In the genomic region with DNA sequence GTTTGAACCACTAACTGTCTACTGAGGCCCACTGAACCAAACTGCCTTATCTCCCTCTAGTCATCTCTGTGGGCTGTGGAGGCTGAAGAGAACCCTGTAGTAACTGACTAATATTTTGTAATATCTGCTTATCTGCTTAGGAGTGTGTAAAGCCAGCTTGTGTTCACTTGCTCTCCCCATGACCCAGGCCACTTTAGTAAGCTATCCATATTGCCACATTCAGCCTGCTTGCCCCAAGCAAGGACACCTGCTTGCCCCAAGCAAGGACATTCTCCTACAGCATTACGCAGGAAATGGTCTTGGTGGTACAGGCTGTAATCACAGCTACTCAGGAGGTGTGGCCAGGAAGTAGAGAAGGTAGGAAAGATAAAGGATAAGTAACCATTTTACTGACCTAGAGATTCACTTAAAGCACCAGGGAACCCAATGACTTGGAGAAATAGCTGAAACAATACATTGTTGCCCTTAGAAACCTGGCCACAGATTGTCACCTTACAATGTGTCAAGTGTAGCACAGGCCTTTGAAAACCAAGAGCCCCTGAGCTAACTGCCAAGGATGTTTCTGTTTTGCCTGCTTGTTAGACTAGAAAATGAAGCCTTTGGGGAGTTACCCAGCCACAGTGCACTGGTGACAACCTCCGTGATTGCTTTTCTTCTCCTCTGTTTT, we compare ENCODE assay signal across 19 mouse cellular contexts. TPM values are rescaled to one million over a fixed set of nuclear protein-coding genes. Genes with fewer than 3 reads are reported as not detected.
DNase-seq lines count a peak whose midpoint lies in the region; ATAC-seq and TF ChIP-seq lines count a peak whose summit lies in the region.
"Had no signal": no experiment of that assay in that cellular context is flagged by ENCODE, and none has a peak within 500 bp of the region (broad histone marks: within the 10 kb centered on the region; RNA-seq: fewer than 3 reads in every experiment).

No protein-coding gene starts in this region.

- H3K36me3 ChIP-seq in kidney, embryonic 16.5 days (ENCODE audit: insufficient read depth, low read length), result no peaks in the 10 kb centered on the region
- no peaks in the 10 kb centered on the region for H3K36me3 ChIP-seq in ES-E14 (ENCODE audit: control insufficient read depth, insufficient read depth, low read length, poor library complexity, severe bottlenecking)
- H3K36me3 ChIP-seq in intestine, embryonic 15.5 days, result no peaks in the 10 kb centered on the region
- H3K36me3 ChIP-seq in heart, adult 2 months (ENCODE audit: control insufficient read depth, insufficient read depth, low read length), result no peaks in the 10 kb centered on the region
- H3K36me3 ChIP-seq: embryonic facial prominence, embryonic 12.5 days; heart, embryonic 12.5 days; midbrain, embryonic 12.5 days had no signal

- H3K4me2 ChIP-seq in kidney, embryonic 16.5 days (replicated peaks; ENCODE audit: low read depth, low read length), result no peak overlapping the region
- H3K4me2 ChIP-seq in intestine, embryonic 15.5 days (replicated peaks), result no peak overlapping the region
- H3K4me2 ChIP-seq: embryonic facial prominence, embryonic 12.5 days; heart, embryonic 12.5 days; midbrain, embryonic 12.5 days had no signal

- 0 out of 2 replicates have a peak overlapping the region, but pooled peaks have one; percentile 37 for H3K27ac ChIP-seq in kidney, embryonic 16.5 days (ENCODE audit: low read length)
- peak overlapping the region; percentile 88; the same call in 1 of the 2 replicates for H3K27ac ChIP-seq in ES-E14 (ENCODE audit: insufficient read depth, low read depth, low read length, poor library complexity, severe bottlenecking)
- H3K27ac ChIP-seq in intestine, embryonic 15.5 days, result no peak overlapping the region
- no peak overlapping the region for H3K27ac ChIP-seq in heart, adult 2 months
- H3K27ac ChIP-seq: embryonic facial prominence, embryonic 12.5 days; midbrain, embryonic 12.5 days had no signal

- TF ChIP-seq EP300 in heart, adult 2 months (IDR thresholded peaks at IDR 0.05; ENCODE audit: insufficient read depth, low read depth, low read length), result no peak

- H3K9ac ChIP-seq in kidney, embryonic 16.5 days (replicated peaks; ENCODE audit: low read length), result no peak overlapping the region
- H3K9ac ChIP-seq in ES-E14 (ENCODE audit: insufficient read depth, low read depth, low read length, poor library complexity, severe bottlenecking), result no peak overlapping the region
- no peak overlapping the region for H3K9ac ChIP-seq in intestine, embryonic 15.5 days
- H3K9ac ChIP-seq in heart, adult 2 months (ENCODE audit: low read depth, low read length), result no peak overlapping the region
- H3K9ac ChIP-seq: embryonic facial prominence, embryonic 12.5 days; heart, embryonic 12.5 days; midbrain, embryonic 12.5 days had no signal

- H3K27me3 ChIP-seq in kidney, embryonic 16.5 days (ENCODE audit: insufficient read depth, low read length), result no peaks in the 10 kb centered on the region
- no peaks in the 10 kb centered on the region for H3K27me3 ChIP-seq in intestine, embryonic 15.5 days (replicated peaks)
- no peaks in the 10 kb centered on the region for H3K27me3 ChIP-seq in heart, adult 2 months (ENCODE audit: control insufficient read depth, insufficient read depth, low read length)
- H3K27me3 ChIP-seq: embryonic facial prominence, embryonic 12.5 days; heart, embryonic 12.5 days; midbrain, embryonic 12.5 days had no signal

- no peak for TF ChIP-seq POLR2A in heart, adult 2 months (IDR thresholded peaks at IDR 0.05; ENCODE audit: insufficient read depth, low read depth, low read length)

- no peaks in the 10 kb centered on the region for H3K9me3 ChIP-seq in kidney, embryonic 16.5 days (ENCODE audit: low read length)
- H3K9me3 ChIP-seq in ES-E14 (ENCODE audit: control insufficient read depth, insufficient read depth, low read depth, low read length), result no peaks in the 10 kb centered on the region
- no peaks in the 10 kb centered on the region for H3K9me3 ChIP-seq in intestine, embryonic 15.5 days
- H3K9me3 ChIP-seq: embryonic facial prominence, embryonic 12.5 days; heart, embryonic 12.5 days had no signal

- DNase-seq in kidney, adult 8-10 months, result no peak
- DNase-seq in ES-E14 (ENCODE audit: low read depth, low spot score), result no peak
- no peak for DNase-seq in gastrocnemius, postnatal 36 days
- no peak for DNase-seq in heart, adult 2 months
- DNase-seq: cerebellum, adult 11-12 months; gastrocnemius, postnatal 10 days; heart, postnatal 4 days; layer of hippocampus, postnatal 36 days; lung, postnatal 10 days; spleen, adult 18-20 months had no signal

- no peak for ATAC-seq in kidney, embryonic 16.5 days (ENCODE audit: low FRiP score, low TSS enrichment)
- peak; percentile 43; the same call in 1 of the 2 replicates for ATAC-seq in intestine, embryonic 15.5 days
- ATAC-seq in megakaryocyte progenitor cell, adult 5-6 weeks (replicated peaks; ENCODE audit: poor library complexity), result peak; percentile 68

- 51% methylated on average over 2 of the region's 2 CpGs for WGBS in kidney, embryonic 16.5 days
- WGBS in intestine, embryonic 15.5 days, result 58% methylated on average over 2 of the region's 2 CpGs
- WGBS in heart, adult 2 months, result 58% methylated on average over 2 of the region's 2 CpGs

- H3K79me2 ChIP-seq in heart, adult 2 months (replicated peaks; ENCODE audit: control insufficient read depth, insufficient read depth, low read length), result no peaks in the 10 kb centered on the region

- 0 out of 2 replicates have a peak, but pooled peaks cover 3% of the 10 kb centered on the region for H3K4me1 ChIP-seq in kidney, embryonic 16.5 days (ENCODE audit: insufficient read depth, low read length)
- peaks cover 0 to 5% of the 10 kb centered on the region in 2 experiments; a peak in 1 of 4 replicates for H3K4me1 ChIP-seq in ES-E14 (ENCODE audit: control insufficient read depth in 2 of 2, insufficient read depth in 2 of 2, low read length in 2 of 2, poor library complexity in 1 of 2)
- no peaks in the 10 kb centered on the region; the same call in 1 of the 2 replicates for H3K4me1 ChIP-seq in intestine, embryonic 15.5 days (replicated peaks)
- H3K4me1 ChIP-seq in heart, adult 2 months (ENCODE audit: control insufficient read depth, insufficient read depth, low read length), result no peaks in the 10 kb centered on the region
- H3K4me1 ChIP-seq: embryonic facial prominence, embryonic 12.5 days; midbrain, embryonic 12.5 days had no signal

- intact Hi-C loops in gastrocnemius, postnatal 36 days (cut with DNase I), result no loop called here
- intact Hi-C loops in heart, adult 2 months (cut with DNase I), result no loop called here

- in situ Hi-C loops in ES-E14 (cut with MboI; ENCODE audit: low sequenced_read_pairs in 2 of 2, unreplicated experiment in 2 of 2), result no loop called here

- no peak overlapping the region for H3K4me3 ChIP-seq in kidney, embryonic 16.5 days (ENCODE audit: low read length)
- H3K4me3 ChIP-seq in ES-E14 (ENCODE audit: insufficient read depth in 1 of 2, low read depth in 1 of 2, low read length in 2 of 2, poor library complexity in 1 of 2, severe bottlenecking in 1 of 2), result no peak overlapping the region
- H3K4me3 ChIP-seq in intestine, embryonic 15.5 days (replicated peaks), result no peak overlapping the region
- no peak overlapping the region for H3K4me3 ChIP-seq in heart, adult 2 months
- H3K4me3 ChIP-seq: embryonic facial prominence, embryonic 12.5 days; heart, embryonic 12.5 days; midbrain, embryonic 12.5 days; myocyte had no signal

- TF ChIP-seq CTCF in heart, adult 2 months (IDR thresholded peaks at IDR 0.05), result no peak

TF ChIP-seq in ES-E14, 5 proteins besides CTCF, POLR2A, EP300 and RAD21 (continues in another document):
- TF ChIP-seq MAFK (IDR thresholded peaks at IDR 0.05; ENCODE audit: insufficient read depth, low read depth, low read length) (no peak), HCFC1 (IDR thresholded peaks at IDR 0.05; ENCODE audit: borderline replicate concordance, insufficient read depth, low read length) (no peak), ZNF384 (IDR thresholded peaks at IDR 0.05; ENCODE audit: low read depth, low read length) (no peak), CHD2 (IDR thresholded peaks at IDR 0.05; ENCODE audit: low read depth, low read length) (no peak)

RNA-seq across cellular contexts. Expression of a gene that starts 6.7 kb away (rescaled TPM):
- 337 and 369 TPM in 2 replicates for polyA plus RNA-seq in kidney, embryonic 16.5 days (2015; fragmentation: Nextera tagmentation; extraction: Ambion mirVana)
- 229 and 259 TPM in 2 replicates for total RNA-seq in ES-E14 (2012; rRNA removed)
- 272 and 318 TPM in 2 replicates for polyA plus RNA-seq in intestine, embryonic 15.5 days (2015; fragmentation: Nextera tagmentation; extraction: Ambion mirVana)
- 300 and 381 TPM in 2 replicates for total RNA-seq in megakaryocyte progenitor cell, adult 5-6 weeks (2015)
- 512 and 640 TPM in 2 replicates for total RNA-seq in megakaryocyte progenitor cell, adult 5-6 weeks (2017)
- 100 to 1,000 TPM in 1 of 2 experiments, 10 to 100 TPM in 1; 97.3 to 116 TPM for total RNA-seq in gastrocnemius, postnatal 36 days (2021)
- 100 to 1,000 TPM; 116 to 119 TPM for total RNA-seq in heart, adult 2 months (2021)
- polyA plus RNA-seq in heart, adult 2 months (2012; rRNA removed), result 70.5 and 156 TPM in 2 replicates

RNA-seq across cellular contexts. Expression of a gene that starts 9.6 kb away (rescaled TPM):
- polyA plus RNA-seq in kidney, embryonic 16.5 days (2015; fragmentation: Nextera tagmentation; extraction: Ambion mirVana), result not detected in 2 replicates
- 0.13 TPM in 1 of 2 replicates, not detected in the other for total RNA-seq in ES-E14 (2012; rRNA removed)
- not detected in 2 replicates for polyA plus RNA-seq in intestine, embryonic 15.5 days (2015; fragmentation: Nextera tagmentation; extraction: Ambion mirVana)
- not detected in 2 replicates for total RNA-seq in megakaryocyte progenitor cell, adult 5-6 weeks (2015)
- total RNA-seq in megakaryocyte progenitor cell, adult 5-6 weeks (2017), result not detected in 2 replicates
- total RNA-seq in gastrocnemius, postnatal 36 days (2021), result 1 to 10 TPM; 5.6 to 6.8 TPM
- total RNA-seq in heart, adult 2 months (2021), result 1 to 10 TPM; 4.5 to 5.0 TPM
- 1.9 and 4.1 TPM in 2 replicates for polyA plus RNA-seq in heart, adult 2 months (2012; rRNA removed)
- total RNA-seq: layer of hippocampus, postnatal 36 days had no signal
- polyA plus RNA-seq: embryonic facial prominence, embryonic 12.5 days; large intestine, adult 2 months; limb, embryonic 11.5 days; midbrain, embryonic 12.5 days had no signal

RNA-seq across cellular contexts. Expression of a gene that starts 31.2 kb away (rescaled TPM):
- 0.27 and 0.52 TPM in 2 replicates for polyA plus RNA-seq in kidney, embryonic 16.5 days (2015; fragmentation: Nextera tagmentation; extraction: Ambion mirVana)
- 3.7 and 5.9 TPM in 2 replicates for total RNA-seq in ES-E14 (2012; rRNA removed)
- 0.33 and 0.95 TPM in 2 replicates for polyA plus RNA-seq in intestine, embryonic 15.5 days (2015; fragmentation: Nextera tagmentation; extraction: Ambion mirVana)
- total RNA-seq in megakaryocyte progenitor cell, adult 5-6 weeks (2015), result not detected in 2 replicates
- 0.04 TPM in 1 of 2 replicates, not detected in the other for total RNA-seq in megakaryocyte progenitor cell, adult 5-6 weeks (2017)
- under 1 TPM; 0.17 to 0.77 TPM for total RNA-seq in gastrocnemius, postnatal 36 days (2021)
- total RNA-seq in heart, adult 2 months (2021), result under 1 TPM; 0.29 to 0.52 TPM
- polyA plus RNA-seq in heart, adult 2 months (2012; rRNA removed), result 0.47 and 2.3 TPM in 2 replicates
- polyA plus RNA-seq: large intestine, adult 2 months; midbrain, embryonic 12.5 days had no signal

RNA-seq across cellular contexts. Expression of a gene that starts 42.2 kb away (rescaled TPM):
- 187 and 188 TPM in 2 replicates for polyA plus RNA-seq in kidney, embryonic 16.5 days (2015; fragmentation: Nextera tagmentation; extraction: Ambion mirVana)
- total RNA-seq in ES-E14 (2012; rRNA removed), result 165 and 199 TPM in 2 replicates
- 207 and 224 TPM in 2 replicates for polyA plus RNA-seq in intestine, embryonic 15.5 days (2015; fragmentation: Nextera tagmentation; extraction: Ambion mirVana)
- 228 and 250 TPM in 2 replicates for total RNA-seq in megakaryocyte progenitor cell, adult 5-6 weeks (2015)
- 55.7 and 60.8 TPM in 2 replicates for total RNA-seq in megakaryocyte progenitor cell, adult 5-6 weeks (2017)
- 10 to 100 TPM; 10.2 to 14.4 TPM for total RNA-seq in gastrocnemius, postnatal 36 days (2021)
- total RNA-seq in heart, adult 2 months (2021), result 10 to 100 TPM; 14.8 to 16.8 TPM
- polyA plus RNA-seq in heart, adult 2 months (2012; rRNA removed), result 20.4 and 21.9 TPM in 2 replicates

Comparison
In these comparisons a context has a peak if more than half of its experiments do, and no peak if none do; other contexts are left out.
1. H3K27ac ChIP-seq: peak in kidney, embryonic 16.5 days (single experiment) and ES-E14 (single experiment); none in intestine, embryonic 15.5 days (single experiment) and heart, adult 2 months (single experiment).